Mouse (Mus musculus) heart, embryonic 16.5 days (tissue): Measurements from ENCODE around the gene 8030411F24Rik. TPM values are rescaled to one million over a fixed set of nuclear protein-coding genes. Genes with fewer than 3 reads are reported as not detected.

Experiments used
- polyA plus RNA-seq: library from polyadenylated mRNA; unstranded; fragments of >200 nt; fragmentation: Nextera tagmentation; extraction: Ambion mirVana; gene quantifications from 2 replicates; pipeline ENCODE4 v1.2.1, GENCODE M21; 2015

Gene 8030411F24Rik
- polyA plus RNA-seq, 1 experiment from 2014 or later = not detected

Other genes with a start within 250 kb of the 8030411F24Rik start
- 50.5 and 61.3 TPM in 2 replicates for gene Nxt1, start 109.4 kb upstream of the 8030411F24Rik start, polyA plus RNA-seq
- gene Gzf1, start 101.0 kb upstream of the 8030411F24Rik start, polyA plus RNA-seq = 15.9 and 17.5 TPM in 2 replicates
- gene Napb, start 49.5 kb upstream of the 8030411F24Rik start, polyA plus RNA-seq = 2.4 and 2.5 TPM in 2 replicates
- gene Cstl1, start 31.7 kb upstream of the 8030411F24Rik start, polyA plus RNA-seq = not detected in 2 replicates
- not detected in 2 replicates for gene Cst11, start 10.5 kb upstream of the 8030411F24Rik start, polyA plus RNA-seq
- not detected in 2 replicates for gene Cst12, start 7.4 kb downstream of the 8030411F24Rik start, polyA plus RNA-seq
- not detected in 2 replicates for gene Cst8, start 16.8 kb downstream of the 8030411F24Rik start, polyA plus RNA-seq
- gene Cst13, start 38.1 kb downstream of the 8030411F24Rik start, polyA plus RNA-seq = not detected in 2 replicates
- 2.8 and 4.5 TPM in 2 replicates for gene Cst9, start 53.1 kb downstream of the 8030411F24Rik start, polyA plus RNA-seq
- gene 9230104L09Rik, start 83.0 kb downstream of the 8030411F24Rik start, polyA plus RNA-seq = 0.38 and 0.71 TPM in 2 replicates
- 721 and 724 TPM in 2 replicates for gene Cst3, start 93.7 kb downstream of the 8030411F24Rik start, polyA plus RNA-seq
- gene Gm1330, start 221.2 kb downstream of the 8030411F24Rik start, polyA plus RNA-seq = not detected in 2 replicates
- not detected in 2 replicates for gene Gm10750, start 235.2 kb downstream of the 8030411F24Rik start, polyA plus RNA-seq